Mouse (Mus musculus) T-helper 1 cell (primary cell): ENCODE data around the gene Bcap29.
"Not testable (repeated sequence)": the region's sequence is repeated elsewhere in the genome, so short reads cannot be mapped to it uniquely, and the experiment has no call there.

Experiments used
- in situ Hi-C: fragments of 300-600 bp; cut with MboI, MseI; formaldehyde crosslinking; loops from one replicate; pipeline ENCODE4 v1.15.1; 2025; ENCODE audit warnings: high pct_unique_total_duplicates

Bcap29 gene

DNA sequence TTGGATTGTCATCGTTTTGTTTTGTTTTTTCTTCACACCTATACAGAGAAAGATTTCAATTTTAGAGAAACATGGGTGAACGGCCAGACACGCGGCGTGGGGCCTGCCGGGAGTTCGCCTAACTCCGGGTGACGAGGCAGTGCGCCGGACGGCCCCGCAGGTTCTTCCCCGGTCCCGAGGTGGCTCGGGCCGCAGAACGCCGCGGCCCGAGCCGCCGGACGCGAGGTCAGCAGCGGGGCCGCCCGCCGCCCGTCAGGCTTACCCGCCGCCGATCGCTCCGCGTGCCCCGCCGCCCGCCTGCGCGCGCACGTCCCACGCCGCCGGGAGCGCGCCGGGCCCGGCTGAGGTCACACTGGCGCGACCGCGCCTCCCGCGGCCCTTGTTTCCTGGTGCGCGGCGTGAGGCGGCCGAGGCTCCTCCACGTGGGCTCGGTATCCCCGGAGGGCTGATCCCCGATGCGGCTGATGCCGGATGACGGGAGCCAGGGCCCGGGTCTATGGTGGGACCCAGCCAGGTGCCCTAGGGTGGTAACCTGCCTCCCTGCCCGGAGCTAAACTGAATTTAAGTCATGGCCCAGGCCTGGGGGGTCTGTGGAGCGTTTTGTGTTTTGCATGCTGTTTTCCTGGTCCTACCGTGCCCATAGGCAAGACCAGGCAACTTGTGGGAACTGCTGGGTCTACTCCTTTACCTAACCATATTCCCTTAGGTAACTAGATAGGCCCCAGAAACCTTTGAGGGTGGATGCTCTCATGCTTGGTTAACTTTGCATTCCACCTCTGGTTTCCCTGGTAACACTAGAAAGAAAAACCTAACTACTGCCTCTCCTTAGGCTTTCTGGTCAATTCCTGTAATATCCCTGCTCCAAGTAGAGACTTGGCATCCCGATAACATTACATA is at the start of gene Bcap29:
Gene Bcap29 (minus strand): TSS at position 316 of the 897 bp plus-strand sequence.
- in situ Hi-C loops, result no loop called here

- in situ Hi-C loops, result no loop called here
Measured at GRCm38 (mm10) chr12:31667187-31667586, 32.7 kb upstream of the Bcap29 start.

DNA sequence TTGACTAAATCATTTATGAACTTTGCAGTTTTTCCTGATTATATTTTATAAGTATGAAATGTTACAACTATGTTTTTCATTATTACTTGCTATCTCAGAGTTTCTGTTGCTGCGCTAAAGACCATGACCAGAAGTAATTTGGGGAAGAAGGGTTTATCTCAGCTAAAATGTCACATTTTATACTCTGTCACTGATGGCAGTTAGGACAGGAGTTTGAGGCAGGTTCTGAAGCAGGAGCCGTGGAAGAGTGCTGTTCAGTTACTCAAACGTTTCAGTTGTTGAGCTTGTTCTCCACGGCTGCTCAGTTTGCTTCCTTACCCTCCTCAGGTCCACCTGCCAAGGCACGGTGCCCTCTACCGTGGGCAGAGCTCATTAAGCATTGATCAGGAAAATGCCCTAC is 31.5 kb upstream of the Bcap29 start:
- in situ Hi-C loops, result no loop called here

DNA sequence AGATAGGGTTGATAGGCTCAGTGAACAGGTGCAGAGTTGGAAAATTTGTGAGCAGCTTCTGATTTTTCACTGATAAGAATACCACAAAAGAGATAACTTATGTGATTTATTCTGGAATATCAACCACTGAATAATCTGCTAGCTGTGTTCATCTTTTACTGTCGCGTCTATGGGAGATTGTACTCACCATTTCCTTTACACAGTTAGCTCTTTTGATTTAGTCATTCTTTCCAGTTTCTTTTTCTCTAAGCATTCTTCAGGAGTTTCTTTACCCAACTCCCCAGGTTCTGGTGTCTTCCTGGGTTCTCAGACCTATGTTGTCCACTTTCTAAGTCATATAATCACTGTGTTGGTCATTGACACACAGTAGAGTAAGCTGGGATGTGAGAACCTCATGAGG is 22.4 kb upstream of the Bcap29 start:
- in situ Hi-C loops, result no loop called here

GRCm38 (mm10) chr12:31654965-31655477 is 20.6 kb upstream of the Bcap29 start:
- in situ Hi-C loops, result no loop called here

GRCm38 (mm10) chr12:31654197-31654964 is 19.9 kb upstream of the Bcap29 start, which contains the start of the genes Dus4l and Cog5:
TSS of gene Dus4l (minus strand) at chr12:31654826.
TSS of gene Cog5 (plus strand) at chr12:31654869.
- in situ Hi-C loops, result no loop called here

DNA sequence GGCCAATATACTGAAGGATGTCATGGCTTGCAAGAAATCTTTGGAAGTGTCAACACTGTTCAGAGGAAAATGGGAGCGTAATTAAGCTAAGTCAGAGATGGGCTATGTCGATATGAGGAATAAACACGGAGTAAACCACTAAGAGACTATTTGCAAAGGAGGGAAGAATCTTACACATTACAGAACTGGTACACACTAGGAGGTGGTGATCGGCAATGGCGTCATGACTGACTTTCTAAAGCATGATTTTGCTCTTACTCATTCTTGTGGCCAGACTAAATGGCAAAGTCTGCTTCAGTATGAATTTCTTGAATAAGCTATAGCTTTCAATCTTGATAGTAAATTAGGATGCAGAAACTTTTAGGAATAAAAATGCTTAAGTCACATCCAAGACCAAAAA is 19.2 kb upstream of the Bcap29 start:
- in situ Hi-C loops, result no loop called here

DNA sequence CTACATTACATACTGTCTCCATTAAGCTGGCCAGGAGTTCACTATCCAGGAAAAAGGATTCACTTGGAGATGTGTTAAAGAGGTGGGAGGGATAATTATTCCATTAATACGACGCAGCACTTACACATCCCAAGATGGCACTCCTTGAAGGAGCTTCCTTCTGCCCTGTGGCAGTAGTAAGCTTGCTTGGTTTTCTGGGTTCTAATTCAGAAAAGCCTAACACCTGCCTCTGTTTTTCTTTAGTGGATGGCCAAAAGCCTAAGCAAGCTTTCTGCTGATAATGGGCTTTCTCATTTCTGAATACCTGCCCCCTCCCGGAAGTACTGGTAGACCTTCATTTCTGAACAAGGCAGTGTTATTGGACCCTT is 766 bp upstream of the Bcap29 start:
- in situ Hi-C loops, result no loop called here

- in situ Hi-C loops, result no loop called here
Measured at GRCm38 (mm10) chr12:31633970-31634342, 502 bp downstream of the Bcap29 start.

GRCm38 (mm10) chr12:31628396-31628795 is 6.1 kb downstream of the Bcap29 start:
- in situ Hi-C loops, result not testable (repeated sequence)

- in situ Hi-C loops, result no loop called here
Measured at GRCm38 (mm10) chr12:31625016-31625415, 9.4 kb downstream of the Bcap29 start.

- in situ Hi-C loops, result no loop called here
Measured at GRCm38 (mm10) chr12:31620106-31620505, 14.4 kb downstream of the Bcap29 start.

- in situ Hi-C loops, result no loop called here
Measured at GRCm38 (mm10) chr12:31613353-31613752, 21.1 kb downstream of the Bcap29 start.

DNA sequence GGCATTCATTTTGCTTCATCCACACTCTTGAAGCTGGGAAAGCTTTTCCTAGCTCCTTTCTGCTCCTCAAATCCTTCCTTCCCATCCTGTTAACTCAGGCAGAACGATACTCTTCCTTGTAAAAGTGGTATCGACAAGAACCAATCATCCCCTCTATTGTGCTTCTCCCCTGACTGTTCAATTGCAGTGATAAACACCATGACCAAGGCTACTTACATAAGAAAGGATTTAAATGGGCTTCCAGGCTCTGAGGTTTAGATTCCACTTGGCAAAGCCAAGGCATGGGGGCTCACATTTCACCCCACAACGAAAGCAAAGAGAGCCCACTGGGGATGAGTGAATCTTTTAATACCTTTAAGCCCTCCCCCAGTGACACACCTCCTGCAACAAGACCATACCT is 26.3 kb downstream of the Bcap29 start:
- in situ Hi-C loops, result no loop called here

DNA sequence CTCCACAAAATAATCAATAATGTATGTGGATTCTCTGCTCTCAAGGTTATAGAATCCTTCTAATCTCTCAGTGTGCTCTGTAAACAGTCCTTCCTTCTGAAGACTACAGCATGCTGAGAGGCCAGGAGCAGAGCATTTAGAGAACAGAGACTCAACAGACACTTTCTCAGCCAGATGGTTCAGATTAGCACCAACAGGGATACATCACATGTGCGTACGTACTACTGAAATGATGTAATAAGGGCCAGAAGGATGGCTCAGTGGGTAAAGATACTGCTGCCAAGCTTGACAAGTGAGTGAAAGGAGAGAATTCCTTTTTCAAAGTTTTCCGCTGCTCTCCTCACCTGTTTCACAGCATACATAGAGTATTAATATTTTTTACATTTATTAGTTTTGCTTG is 29.6 kb downstream of the Bcap29 start:
- in situ Hi-C loops, result no loop called here

DNA sequence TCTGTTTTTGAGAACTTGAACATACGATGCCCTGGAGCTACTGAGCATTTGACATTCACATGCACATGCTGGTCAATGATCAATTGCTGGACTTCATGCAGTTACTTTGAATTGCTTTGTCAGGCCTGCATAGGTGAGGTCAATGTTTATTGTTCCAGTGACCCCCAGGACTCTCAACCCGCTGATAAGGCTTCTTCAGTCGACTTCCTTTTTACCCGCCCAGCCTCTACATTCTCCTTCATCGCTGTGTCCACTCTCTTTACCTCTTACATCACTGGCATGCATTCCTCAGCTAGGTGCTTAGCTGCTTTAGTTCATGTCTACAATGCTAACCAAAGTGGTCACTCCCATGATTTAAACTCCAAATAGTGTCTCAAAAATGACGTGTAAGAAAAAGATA is 30.9 kb downstream of the Bcap29 start:
- in situ Hi-C loops, result no loop called here

DNA sequence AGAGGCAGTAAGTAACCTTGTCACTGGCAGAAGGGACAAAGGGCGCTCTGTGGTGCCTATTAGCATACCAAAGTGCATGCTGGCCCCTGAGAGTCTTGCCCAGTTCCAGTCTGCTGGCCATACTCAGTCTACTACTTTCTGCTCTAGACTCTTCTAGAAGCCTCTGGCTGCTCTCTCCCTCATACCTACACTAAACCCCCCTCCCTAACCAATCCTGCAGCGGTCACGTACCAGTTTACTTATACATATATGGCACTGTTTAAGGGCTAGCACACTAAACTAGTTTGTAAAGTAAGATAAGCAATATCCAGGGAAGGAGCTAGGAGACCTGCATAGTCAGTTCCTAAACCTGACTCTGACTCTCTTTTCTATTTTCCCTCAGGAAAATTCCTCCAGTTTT is 40.2 kb downstream of the Bcap29 start:
- in situ Hi-C loops, result no loop called here

GRCm38 (mm10) chr12:31592011-31592410 is 42.4 kb downstream of the Bcap29 start:
- in situ Hi-C loops, result no loop called here

- in situ Hi-C loops, result no loop called here
Measured at GRCm38 (mm10) chr12:31583726-31584125, 50.7 kb downstream of the Bcap29 start.

DNA sequence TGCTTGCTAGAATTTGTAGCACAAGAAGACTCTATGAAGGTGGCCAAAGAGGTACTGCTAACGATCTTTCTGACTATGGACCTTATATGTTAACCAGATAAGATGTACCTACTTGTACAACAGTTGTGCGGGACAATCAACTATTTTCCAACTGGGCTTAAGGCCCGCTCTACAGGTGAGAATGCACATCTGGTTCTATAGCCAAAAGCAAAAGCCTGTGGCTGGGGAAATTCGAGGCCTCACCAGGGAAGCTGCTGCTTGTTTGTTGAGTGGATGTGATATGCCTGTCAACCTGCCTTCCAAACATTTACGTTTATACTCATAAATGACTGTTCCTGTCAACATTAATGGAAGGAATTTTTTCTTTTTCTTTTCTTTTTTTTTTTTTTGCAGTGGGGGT is 52.4 kb downstream of the Bcap29 start:
- in situ Hi-C loops, result no loop called here

DNA sequence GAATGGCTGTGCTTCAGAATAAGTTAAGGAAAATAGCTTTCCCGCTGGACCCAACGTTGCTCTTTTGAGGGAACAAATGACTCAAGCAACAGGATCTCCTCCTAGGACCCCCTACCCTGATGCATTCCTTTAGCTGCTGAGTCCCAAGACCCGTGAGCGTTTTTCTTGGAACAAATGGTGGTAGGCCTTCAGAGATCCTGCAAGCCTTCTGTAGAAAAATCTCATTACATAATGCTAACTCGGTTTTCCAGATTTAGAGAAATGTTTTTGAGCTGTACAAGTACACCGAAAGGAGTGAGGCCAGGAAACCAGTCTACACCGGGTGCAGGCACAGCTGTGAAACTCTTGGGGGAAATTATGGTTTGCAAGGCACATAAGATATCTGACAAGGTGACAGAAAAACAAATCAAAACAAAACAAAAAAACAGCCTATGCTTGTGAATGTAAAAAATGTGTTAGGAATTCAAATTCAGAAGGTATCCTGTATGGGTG is 53.1 kb downstream of the Bcap29 start:
- in situ Hi-C loops, result no loop called here

DNA sequence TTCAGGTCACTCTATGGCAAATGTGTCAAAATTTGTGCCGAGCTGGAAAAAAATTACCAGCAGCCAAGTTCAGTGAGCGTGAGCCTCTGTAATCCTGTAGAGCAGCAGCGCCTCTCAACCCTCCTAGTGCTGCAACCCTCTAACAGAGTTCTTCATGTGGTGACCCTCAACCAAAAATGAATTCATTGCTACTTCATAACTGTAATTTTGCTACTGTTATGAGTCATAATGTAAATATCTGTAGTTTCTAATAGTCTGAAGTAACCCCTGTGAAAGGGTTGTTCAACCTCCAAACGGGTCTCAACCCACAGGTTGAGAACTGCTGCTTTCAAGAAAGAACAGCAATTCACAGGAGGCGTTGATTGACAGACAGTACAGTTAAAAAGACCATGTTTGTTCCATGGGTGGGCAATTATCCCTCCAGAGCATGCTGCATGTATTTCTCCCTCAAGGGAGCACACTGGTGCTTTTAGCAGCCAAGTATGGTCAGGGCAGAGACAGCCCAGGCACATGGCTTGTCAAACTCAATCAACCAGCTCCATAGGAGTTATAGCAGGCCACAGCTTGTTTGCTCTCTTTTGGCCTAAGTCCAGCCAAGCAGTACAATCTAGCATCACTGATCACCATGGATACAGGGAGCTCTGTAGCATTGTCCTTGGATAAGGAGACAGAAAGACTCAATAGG is 53.7 kb downstream of the Bcap29 start:
- in situ Hi-C loops, result no loop called here
